10 mouse cellular contexts compared by ENCODE assay signal in genomic region chr11:79398336-79398735, GRCm38 (mm10). TPM values are rescaled to one million over a fixed set of nuclear protein-coding genes. Genes with fewer than 3 reads are reported as not detected.
DNase-seq lines count a peak whose midpoint lies in the region; ATAC-seq and TF ChIP-seq lines count a peak whose summit lies in the region.
"Had no signal": no experiment of that assay in that cellular context is flagged by ENCODE, and none has a peak within 500 bp of the region (broad histone marks: within the 10 kb centered on the region; RNA-seq: fewer than 3 reads in every experiment).

No protein-coding gene starts in this region.

- TF ChIP-seq EP300 in stomach, postnatal 0 days (optimal IDR thresholded peaks at IDR 0.05), result no peak

- no peak overlapping the region for H3K9ac ChIP-seq in hindbrain, embryonic 13.5 days
- no peak overlapping the region for H3K9ac ChIP-seq in stomach, postnatal 0 days (ENCODE audit: low read length)
- H3K9ac ChIP-seq: embryonic facial prominence, embryonic 13.5 days; stomach, embryonic 15.5 days had no signal

- 66% methylated on average over 3 of the region's 3 CpGs for WGBS in hindbrain, embryonic 10.5 days
- WGBS in hindbrain, embryonic 13.5 days, result 72% methylated on average over 3 of the region's 3 CpGs
- WGBS in embryonic facial prominence, embryonic 10.5 days, result 67% methylated on average over 3 of the region's 3 CpGs
- 52% methylated on average over 3 of the region's 3 CpGs for WGBS in stomach, postnatal 0 days

- TF ChIP-seq CTCF in stomach, postnatal 0 days (IDR thresholded peaks at IDR 0.05; ENCODE audit: low read depth), result peak; percentile 98

- no peak overlapping the region for H3K27ac ChIP-seq in hindbrain, embryonic 10.5 days
- H3K27ac ChIP-seq in hindbrain, embryonic 13.5 days, result no peak overlapping the region
- H3K27ac ChIP-seq in embryonic facial prominence, embryonic 10.5 days (replicated peaks), result no peak overlapping the region
- H3K27ac ChIP-seq in stomach, postnatal 0 days (replicated peaks), result no peak overlapping the region
- H3K27ac ChIP-seq: embryonic facial prominence, embryonic 13.5 days; stomach, embryonic 15.5 days had no signal

- H3K4me1 ChIP-seq in hindbrain, embryonic 10.5 days (replicated peaks), result no peaks in the 10 kb centered on the region
- no peaks in the 10 kb centered on the region for H3K4me1 ChIP-seq in hindbrain, embryonic 13.5 days (replicated peaks)
- H3K4me1 ChIP-seq in embryonic facial prominence, embryonic 10.5 days, result no peaks in the 10 kb centered on the region
- no peaks in the 10 kb centered on the region for H3K4me1 ChIP-seq in stomach, postnatal 0 days (replicated peaks; ENCODE audit: control insufficient read depth, insufficient read depth)
- H3K4me1 ChIP-seq: embryonic facial prominence, embryonic 13.5 days; stomach, embryonic 15.5 days had no signal

- H3K36me3 ChIP-seq in hindbrain, embryonic 10.5 days, result peaks cover 66% of the 10 kb centered on the region
- H3K36me3 ChIP-seq in hindbrain, embryonic 13.5 days, result peaks cover 45% of the 10 kb centered on the region
- peaks cover 81% of the 10 kb centered on the region for H3K36me3 ChIP-seq in embryonic facial prominence, embryonic 10.5 days (replicated peaks)
- no peaks in the 10 kb centered on the region for H3K36me3 ChIP-seq in stomach, postnatal 0 days (ENCODE audit: control insufficient read depth, insufficient read depth, low read length)

- ATAC-seq in hindbrain, embryonic 13.5 days (ENCODE audit: low FRiP score), result no peak
- ATAC-seq in stomach, postnatal 0 days (ENCODE audit: low FRiP score, low TSS enrichment), result 0 out of 2 replicates have a peak, but pooled peaks have one; percentile 68

- intact Hi-C loops in heart, postnatal 25 days (cut with DNase I), result loop anchor here (1.0 to 10.0 kb wide), 5 partner anchors 61 to 444 kb away; partner anchors contain the start of genes Gm9964 and Nf1

- H3K4me2 ChIP-seq in hindbrain, embryonic 13.5 days, result no peak overlapping the region
- no peak overlapping the region for H3K4me2 ChIP-seq in stomach, postnatal 0 days (replicated peaks; ENCODE audit: low read depth)
- H3K4me2 ChIP-seq: embryonic facial prominence, embryonic 13.5 days; stomach, embryonic 15.5 days had no signal

- peak; percentile 87 for DNase-seq in hindbrain, embryonic 10.5 days (ENCODE audit: low spot score)
- DNase-seq in adrenal gland, postnatal 14 days, result peak; percentile 94
- peak; percentile 86 for DNase-seq in embryonic facial prominence, embryonic 10.5 days (ENCODE audit: low spot score)
- DNase-seq in heart, postnatal 25 days (ENCODE audit: low spot score), result peak; percentile 21
- peak; percentile 86 to 95 for DNase-seq in left cerebral cortex, adult 18-20 months (ENCODE audit: low spot score in 2 of 2)
- peak; percentile 45 to 73 for DNase-seq in monocyte, adult 2 months (ENCODE audit: low read depth in 1 of 2, low spot score in 2 of 2)
- peak; percentile 91 for DNase-seq in stomach, postnatal 0 days (ENCODE audit: low spot score)

- H3K4me3 ChIP-seq in hindbrain, embryonic 10.5 days, result no peak overlapping the region
- no peak overlapping the region for H3K4me3 ChIP-seq in hindbrain, embryonic 13.5 days
- H3K4me3 ChIP-seq in embryonic facial prominence, embryonic 10.5 days, result no peak overlapping the region
- no peak overlapping the region for H3K4me3 ChIP-seq in stomach, postnatal 0 days (ENCODE audit: low read depth, low read length)
- H3K4me3 ChIP-seq: embryonic facial prominence, embryonic 13.5 days; stomach, embryonic 15.5 days had no signal

- no peaks in the 10 kb centered on the region for H3K27me3 ChIP-seq in hindbrain, embryonic 10.5 days (ENCODE audit: insufficient read depth, poor library complexity, severe bottlenecking)
- H3K27me3 ChIP-seq in hindbrain, embryonic 13.5 days, result no peaks in the 10 kb centered on the region
- no peaks in the 10 kb centered on the region for H3K27me3 ChIP-seq in embryonic facial prominence, embryonic 10.5 days (replicated peaks; ENCODE audit: low read depth, poor library complexity, severe bottlenecking)
- H3K27me3 ChIP-seq in stomach, postnatal 0 days (ENCODE audit: control insufficient read depth, insufficient read depth, low read length), result no peaks in the 10 kb centered on the region
- H3K27me3 ChIP-seq: embryonic facial prominence, embryonic 13.5 days; stomach, embryonic 15.5 days had no signal

- no peaks in the 10 kb centered on the region for H3K9me3 ChIP-seq in hindbrain, embryonic 10.5 days
- no peaks in the 10 kb centered on the region for H3K9me3 ChIP-seq in hindbrain, embryonic 13.5 days
- H3K9me3 ChIP-seq in embryonic facial prominence, embryonic 10.5 days, result no peaks in the 10 kb centered on the region
- H3K9me3 ChIP-seq in stomach, postnatal 0 days (ENCODE audit: control insufficient read depth, low read length), result no peaks in the 10 kb centered on the region
- H3K9me3 ChIP-seq: embryonic facial prominence, embryonic 13.5 days; stomach, embryonic 15.5 days had no signal

RNA-seq across cellular contexts. Expression of gene Nf1, which starts 58.8 kb away (rescaled TPM):
- polyA plus RNA-seq in hindbrain, embryonic 10.5 days (2016; fragmentation: Nextera tagmentation; extraction: Ambion mirVana), result 5.5 and 5.9 TPM in 2 replicates
- 7.8 and 8.5 TPM in 2 replicates for polyA plus RNA-seq in hindbrain, embryonic 13.5 days (2015; fragmentation: Nextera tagmentation; extraction: Ambion mirVana)
- 58.9 and 62.3 TPM in 2 replicates for total RNA-seq in adrenal gland, postnatal 14 days (2021)
- 6.5 and 7.7 TPM in 2 replicates for polyA plus RNA-seq in embryonic facial prominence, embryonic 10.5 days (2016; fragmentation: Nextera tagmentation; extraction: Ambion mirVana)
- total RNA-seq in heart, postnatal 25 days (2021), result 10 to 100 TPM; 27.1 to 30.0 TPM
- 100 to 1,000 TPM; 121 to 123 TPM for total RNA-seq in left cerebral cortex, adult 18-20 months (2021)
- polyA plus RNA-seq in stomach, postnatal 0 days (2015; fragmentation: Nextera tagmentation; extraction: Ambion mirVana), result 2.6 and 3.2 TPM in 2 replicates

Comparison
In these comparisons a context has a peak if more than half of its experiments do, and no peak if none do; other contexts are left out.
1. DNase-seq: peak in every context shown above with its lines; median percentile 94 in adrenal gland, postnatal 14 days; 91 in stomach, postnatal 0 days; 90 in left cerebral cortex, adult 18-20 months; 87 in hindbrain, embryonic 10.5 days; 86 in embryonic facial prominence, embryonic 10.5 days; 59 in monocyte, adult 2 months; 21 in heart, postnatal 25 days.